Mouse (Mus musculus): ENCODE results near the gene Aox1. TPM values are rescaled to one million over a fixed set of nuclear protein-coding genes. Genes with fewer than 3 reads are reported as not detected.

The Aox1 gene
- total RNA-seq, 2 experiments from 2014 or later: 2.3 to 2.7 TPM

GRCm38 (mm10) chr1:58105685-58106084 is 76.0 kb downstream of the Aox1 start:
- no peak for DNase-seq (ENCODE audit: low spot score in 2 of 2)

- no peak for DNase-seq (ENCODE audit: low spot score in 2 of 2)
Observed at GRCm38 (mm10) chr1:58107066-58107465, 77.3 kb downstream of the Aox1 start.

GRCm38 (mm10) chr1:58110241-58110640 is 80.5 kb downstream of the Aox1 start:
- DNase-seq (ENCODE audit: low spot score in 2 of 2): no peak

- no peak for DNase-seq (ENCODE audit: low spot score in 2 of 2)
Observed at GRCm38 (mm10) chr1:58111315-58111714, 81.6 kb downstream of the Aox1 start.

GRCm38 (mm10) chr1:58112880-58113279 is 83.1 kb downstream of the Aox1 start, which contains the start of gene Aox3:
Aox3 (plus strand) TSS chr1:58113130.
- DNase-seq (ENCODE audit: low spot score in 2 of 2): peak; percentile 71

DNA sequence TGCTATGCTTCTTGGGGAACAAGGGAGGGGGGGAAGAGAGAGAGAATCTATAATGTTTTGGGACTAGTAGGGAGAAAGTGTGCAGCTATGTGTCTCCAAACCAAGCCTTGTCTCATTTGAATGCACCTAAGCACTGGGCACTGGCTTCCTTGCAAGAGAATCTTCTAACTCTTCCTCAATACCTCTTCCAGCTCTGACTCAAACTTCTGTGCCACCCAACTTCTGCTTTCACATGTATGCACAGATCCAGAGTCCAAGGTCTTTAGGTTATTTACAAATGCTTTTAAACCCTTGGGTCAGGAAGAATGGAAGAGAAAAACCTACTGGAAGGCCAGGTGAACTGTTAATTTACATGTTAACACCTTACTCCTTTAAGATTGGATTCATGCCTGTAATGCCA is 83.7 kb downstream of the Aox1 start:
- DNase-seq (ENCODE audit: low spot score in 2 of 2): no peak

DNA sequence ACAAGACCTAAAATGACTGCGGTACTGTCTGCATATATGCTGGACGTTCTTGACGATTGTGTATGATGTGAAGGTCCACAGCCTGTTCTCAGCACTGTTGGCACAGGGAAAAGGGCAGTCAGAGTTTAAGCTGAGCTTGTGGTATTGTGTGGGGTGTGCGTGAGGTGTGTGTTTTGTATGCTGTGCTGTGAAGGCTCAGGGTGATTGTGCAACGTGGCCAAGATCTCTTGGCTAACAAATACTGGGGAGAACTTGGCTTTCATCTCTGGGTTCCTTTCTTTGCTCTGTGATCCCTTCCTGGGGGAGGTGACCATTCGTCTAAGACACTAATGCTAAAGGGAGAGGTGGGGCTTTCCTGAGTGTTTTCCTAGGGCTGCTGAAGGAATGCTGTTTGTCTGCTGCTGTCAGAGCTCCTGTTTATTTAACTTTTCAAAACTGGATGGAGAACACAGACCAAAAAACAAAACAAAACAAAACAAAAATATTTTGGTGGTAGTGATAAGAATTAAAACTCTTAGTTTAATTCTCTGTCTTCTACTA is 84.4 kb downstream of the Aox1 start:
- no peak for DNase-seq (ENCODE audit: low spot score in 2 of 2)

GRCm38 (mm10) chr1:58114666-58115375 is 85.1 kb downstream of the Aox1 start:
- no peak for DNase-seq (ENCODE audit: low spot score in 2 of 2)

DNA sequence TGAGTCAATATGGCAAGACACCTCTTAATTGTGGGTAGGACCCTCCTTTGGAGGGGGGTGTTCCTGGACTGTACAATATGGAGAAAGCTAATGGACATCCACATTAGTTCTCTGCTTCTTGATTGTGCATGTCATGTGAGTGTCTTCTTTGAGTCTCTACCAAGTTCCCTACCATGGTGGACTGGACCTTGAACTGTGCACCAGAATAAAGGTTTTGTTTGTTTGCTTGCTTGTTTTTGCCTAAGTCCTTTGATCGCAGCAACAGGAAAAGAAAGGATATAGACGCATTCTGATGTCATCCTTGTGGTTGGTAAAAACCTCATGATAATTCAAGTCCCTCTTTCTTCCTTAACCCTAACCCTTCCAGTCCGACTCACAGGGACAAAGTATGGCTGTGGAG is 88.5 kb downstream of the Aox1 start:
- DNase-seq (ENCODE audit: low spot score in 2 of 2): no peak

DNA sequence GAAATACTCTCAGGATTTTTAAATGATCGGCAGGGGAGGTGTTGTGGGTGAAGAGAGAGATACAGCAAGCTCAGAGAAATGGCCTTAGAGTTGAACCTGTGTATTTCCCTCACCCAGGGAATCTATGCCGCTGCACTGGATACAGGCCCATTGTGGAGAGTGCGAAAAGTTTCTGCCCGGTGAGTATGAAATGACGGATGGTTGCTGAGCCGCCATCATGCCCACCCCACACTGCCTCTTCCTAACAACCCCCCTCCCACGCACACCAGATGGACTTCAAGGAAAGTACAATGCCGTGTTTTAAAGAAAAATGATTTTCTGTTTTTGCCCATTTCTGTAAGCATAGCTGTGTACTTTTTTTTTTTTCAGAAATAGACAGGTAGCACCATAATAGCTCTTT is 95.2 kb downstream of the Aox1 start:
- no peak for DNase-seq (ENCODE audit: low spot score in 2 of 2)

- no peak for DNase-seq (ENCODE audit: low spot score in 2 of 2)
Observed at GRCm38 (mm10) chr1:58137891-58138290, 108.2 kb downstream of the Aox1 start.

GRCm38 (mm10) chr1:58138986-58139385 is 109.3 kb downstream of the Aox1 start:
- DNase-seq (ENCODE audit: low spot score in 2 of 2): no peak

- DNase-seq (ENCODE audit: low spot score in 2 of 2): no peak
Observed at GRCm38 (mm10) chr1:58140607-58141006, 110.9 kb downstream of the Aox1 start.

- peak; percentile 40 to 55 for DNase-seq (ENCODE audit: low spot score in 2 of 2)
Observed at GRCm38 (mm10) chr1:58144384-58145069, 114.8 kb downstream of the Aox1 start.

DNA sequence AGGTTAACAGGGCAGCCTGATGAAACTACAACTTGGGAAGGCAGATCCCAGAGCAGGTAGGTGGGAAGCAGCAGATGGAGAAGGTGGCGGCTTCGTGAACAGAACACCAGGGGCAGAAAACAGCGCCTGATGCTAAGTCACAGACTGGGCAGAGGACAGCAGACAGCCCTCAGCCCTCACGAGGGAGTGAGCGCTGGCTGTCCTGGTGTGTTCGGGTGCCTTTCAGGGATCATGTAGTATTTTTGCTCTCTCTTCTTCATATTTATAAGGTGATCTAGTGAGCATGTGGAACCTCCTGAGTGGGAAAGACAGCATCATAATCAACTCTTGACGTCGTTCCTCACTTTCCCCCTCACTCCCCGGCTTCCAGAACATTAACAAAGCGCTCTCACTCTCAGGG is 116.3 kb downstream of the Aox1 start:
- no peak for DNase-seq (ENCODE audit: low spot score in 2 of 2)

- DNase-seq (ENCODE audit: low spot score in 2 of 2): no peak
Observed at GRCm38 (mm10) chr1:58147776-58148175, 118.0 kb downstream of the Aox1 start.

DNA sequence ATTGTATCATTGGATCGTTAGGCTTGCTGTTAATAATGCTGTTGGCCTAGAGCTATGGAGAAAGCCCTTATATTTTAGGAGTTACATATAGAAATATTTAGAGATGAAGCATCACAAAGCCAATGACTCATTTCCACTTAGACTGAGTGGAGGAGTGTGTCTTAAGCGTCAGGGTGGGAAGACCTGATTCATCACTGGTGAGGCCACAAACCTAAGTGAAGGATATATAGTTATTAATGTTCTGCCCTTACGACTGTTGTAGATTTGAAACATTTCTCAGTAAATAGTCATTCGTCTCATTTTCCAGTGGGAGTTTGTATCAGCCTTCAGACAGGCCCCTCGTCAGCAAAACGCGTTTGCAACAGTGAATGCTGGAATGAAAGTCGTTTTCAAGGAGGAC is 122.5 kb downstream of the Aox1 start:
- no peak for DNase-seq (ENCODE audit: low spot score in 2 of 2)

Other genes starting within 250 kb of the Aox1 start
- gene Sgo2a, start 34.0 kb upstream of the Aox1 start, total RNA-seq (2021): 1 to 10 TPM in 1 of 2 experiments, under 1 TPM in 1; 0.95 to 1.4 TPM
- 10 to 100 TPM; 18.3 to 21.2 TPM for gene Kctd18, start 11.0 kb upstream of the Aox1 start, total RNA-seq (2021)
- 1 to 10 TPM; 3.1 to 3.8 TPM for gene Aox3, start 83.2 kb downstream of the Aox1 start, total RNA-seq (2021)
- gene Aox4, start 180.5 kb downstream of the Aox1 start, total RNA-seq (2021): 1 to 10 TPM; 3.5 to 3.8 TPM
- gene Aox2, start 248.4 kb downstream of the Aox1 start, total RNA-seq (2021): not detected

Measured in layer of hippocampus, postnatal 14 days (tissue).